Mouse (Mus musculus) MEL (cell line): ENCODE data around the gene Cnih2. TPM values are rescaled to one million over a fixed set of nuclear protein-coding genes. Genes with fewer than 3 reads are reported as not detected.
A peak's percentile ranks its signal among the peaks of the same experiment; 100 is the strongest.

Experiments used
- DNase-seq: peaks from one replicate; pipeline ENCODE4 v3.0.0; 2011; ENCODE audit warnings: low read depth, low spot score
- H3K27ac ChIP-seq: 2 replicates; pipeline ENCODE4 v1.5.1; 2012; ENCODE audit warnings: low read depth, mild to moderate bottlenecking, control low read depth, low read length, moderate library complexity; ENCODE audit not compliant: control insufficient read depth
- H3K27me3 ChIP-seq, 2 experiments: fragments of 150-350 bp in 1 of 2; sonication (generic) in 1 of 2; 2 replicates each; pipeline ENCODE4 v1.6.1; 2012; ENCODE audit warnings: low read length in 2 of 2, mild to moderate bottlenecking in 2 of 2, improper control_type of control experiment in 1 of 2, moderate library complexity in 1 of 2; ENCODE audit not compliant: insufficient read depth in 2 of 2, control insufficient read depth in 1 of 2
- H3K36me3 ChIP-seq, 2 experiments: 2 replicates each; pipeline ENCODE4 v1.6.1; 2012 to 2014; ENCODE audit warnings: low read length in 2 of 2, improper control_type of control experiment in 1 of 2, inconsistent platforms in 1 of 2, mild to moderate bottlenecking in 1 of 2; ENCODE audit not compliant: insufficient read depth in 2 of 2, control insufficient read depth in 1 of 2
- H3K4me1 ChIP-seq, 2 experiments: fragments of 150-350 bp in 1 of 2; sonication (generic) in 1 of 2; 2 replicates each; pipeline ENCODE4 v1.6.1; 2012; ENCODE audit warnings: low read length in 2 of 2, improper control_type of control experiment in 1 of 2, mild to moderate bottlenecking in 1 of 2; ENCODE audit not compliant: insufficient read depth in 2 of 2, control insufficient read depth in 1 of 2
- H3K4me3 ChIP-seq, 2 experiments: fragments of 150-350 bp in 1 of 2; sonication (generic) in 1 of 2; 2 replicates each; pipeline ENCODE4 v1.5.1; 2012; ENCODE audit warnings: low read depth in 2 of 2, low read length in 2 of 2, mild to moderate bottlenecking in 2 of 2, moderate library complexity in 2 of 2, control low read depth in 1 of 2, improper control_type of control experiment in 1 of 2; ENCODE audit not compliant: control insufficient read depth in 1 of 2, insufficient read depth in 1 of 2
- H3K79me2 ChIP-seq: 2 replicates; pipeline ENCODE4 v1.6.1; 2012; ENCODE audit warnings: mild to moderate bottlenecking, low read length, moderate library complexity; ENCODE audit not compliant: control insufficient read depth, poor library complexity, insufficient read depth
- H3K9ac ChIP-seq: 2 replicates; pipeline ENCODE4 v1.6.1; 2012; ENCODE audit warnings: low read depth, mild to moderate bottlenecking, control low read depth, low read length, moderate library complexity; ENCODE audit not compliant: control insufficient read depth, poor library complexity, severe bottlenecking
- H3K9me3 ChIP-seq: fragments of 150-350 bp; sonication (generic); replicated peaks from 2 replicates; pipeline ENCODE4 v1.6.1; 2012; ENCODE audit warnings: mild to moderate bottlenecking, low read length, improper control_type of control experiment, moderate library complexity; ENCODE audit not compliant: insufficient read depth
- CTCF ChIP-seq, 3 experiments: IDR thresholded peaks in 2 of 3; conservative IDR thresholded peaks in 1 of 3; 2 replicates each; pipeline ENCODE4 v1.5.1; 2011 to 2012; ENCODE audit warnings: low read length in 3 of 3, low read depth in 2 of 3, mild to moderate bottlenecking in 2 of 3, improper control_type of control experiment in 1 of 3, inconsistent platforms in 1 of 3, mixed read lengths in 1 of 3, moderate library complexity in 1 of 3; ENCODE audit not compliant: control insufficient read depth in 1 of 3, insufficient read depth in 1 of 3, poor library complexity in 1 of 3, severe bottlenecking in 1 of 3
- E2F4 ChIP-seq: IDR thresholded peaks from 2 replicates; pipeline ENCODE4 v1.6.1; 2011; ENCODE audit warnings: low read depth, low read length, improper control_type of control experiment, borderline replicate concordance
- EP300 ChIP-seq, 2 experiments: IDR thresholded peaks; 2 replicates each; pipeline ENCODE4 v1.6.1; 2011; ENCODE audit warnings: improper control_type of control experiment in 2 of 2, low read length in 2 of 2, low read depth in 1 of 2, mild to moderate bottlenecking in 1 of 2
- ETS1 ChIP-seq: IDR thresholded peaks from 2 replicates; pipeline ENCODE4 v1.6.1; 2012; ENCODE audit warnings: low read depth, mild to moderate bottlenecking, inconsistent platforms, low read length, improper control_type of control experiment, moderate library complexity
- GATA1 ChIP-seq: IDR thresholded peaks from 2 replicates; pipeline ENCODE4 v1.6.1; 2011; ENCODE audit warnings: low read depth, low read length, improper control_type of control experiment
- HCFC1 ChIP-seq: IDR thresholded peaks from 2 replicates; pipeline ENCODE4 v1.6.1; 2012; ENCODE audit warnings: low read depth, mild to moderate bottlenecking, inconsistent platforms, low read length, improper control_type of control experiment, moderate library complexity
- MAX ChIP-seq: IDR thresholded peaks from 2 replicates; pipeline ENCODE4 v1.6.1; 2011; ENCODE audit warnings: low read length, improper control_type of control experiment
- MXI1 ChIP-seq: IDR thresholded peaks from 2 replicates; pipeline ENCODE4 v1.6.1; 2011; ENCODE audit warnings: mild to moderate bottlenecking, low read depth, low read length, improper control_type of control experiment
- MYB ChIP-seq: IDR thresholded peaks from 2 replicates; pipeline ENCODE4 v1.6.1; 2011; ENCODE audit warnings: mild to moderate bottlenecking, low read depth, low read length, improper control_type of control experiment
- MYC ChIP-seq: IDR thresholded peaks from 2 replicates; pipeline ENCODE4 v1.6.1; 2011; ENCODE audit warnings: low read depth, mild to moderate bottlenecking, low read length, improper control_type of control experiment, moderate library complexity
- NELFE ChIP-seq: IDR thresholded peaks from 2 replicates; pipeline ENCODE4 v1.6.1; 2011; ENCODE audit warnings: low read depth, low read length, improper control_type of control experiment
- NRF1 ChIP-seq: IDR thresholded peaks from 2 replicates; pipeline ENCODE4 v1.6.1; 2014; ENCODE audit warnings: low read depth, mild to moderate bottlenecking, inconsistent platforms, low read length, improper control_type of control experiment, moderate library complexity; ENCODE audit not compliant: poor library complexity, insufficient read depth, severe bottlenecking
- POLR2A ChIP-seq, 2 experiments: IDR thresholded peaks; 2 replicates each; pipeline ENCODE4 v1.6.1; 2011 to 2012; ENCODE audit warnings: low read length in 2 of 2, mild to moderate bottlenecking in 2 of 2, control low read depth in 1 of 2, improper control_type of control experiment in 1 of 2, low read depth in 1 of 2, moderate library complexity in 1 of 2; ENCODE audit not compliant: control insufficient read depth in 1 of 2, insufficient read depth in 1 of 2, poor library complexity in 1 of 2
- POLR2AphosphoS2 ChIP-seq: IDR thresholded peaks from 2 replicates; pipeline ENCODE4 v1.6.1; 2011; ENCODE audit warnings: low read length, improper control_type of control experiment
- POLR2AphosphoS5 ChIP-seq: IDR thresholded peaks from 2 replicates; pipeline ENCODE4 v1.6.1; 2012; ENCODE audit warnings: low read depth, borderline replicate concordance, mild to moderate bottlenecking, inconsistent platforms, low read length, moderate library complexity, mixed read lengths
- RCOR1 ChIP-seq: IDR thresholded peaks from 2 replicates; pipeline ENCODE4 v1.6.1; 2012; ENCODE audit warnings: low read depth, mild to moderate bottlenecking, inconsistent platforms, low read length, improper control_type of control experiment
- SMC3 ChIP-seq: IDR thresholded peaks from 2 replicates; pipeline ENCODE4 v1.6.1; 2011; ENCODE audit warnings: low read depth, low read length, improper control_type of control experiment
- TBP ChIP-seq: IDR thresholded peaks from 2 replicates; pipeline ENCODE4 v1.8.0; 2011; ENCODE audit warnings: low read depth, low read length, improper control_type of control experiment
- TCF12 ChIP-seq: IDR thresholded peaks from 2 replicates; pipeline ENCODE4 v1.6.1; 2014; ENCODE audit warnings: low read depth, mild to moderate bottlenecking, inconsistent platforms, low read length, improper control_type of control experiment, moderate library complexity
- UBTF ChIP-seq: IDR thresholded peaks from 2 replicates; pipeline ENCODE4 v1.6.1; 2012; ENCODE audit warnings: low read depth, mild to moderate bottlenecking, inconsistent platforms, low read length, improper control_type of control experiment, moderate library complexity, borderline replicate concordance; ENCODE audit not compliant: insufficient read depth
- USF1 ChIP-seq: IDR thresholded peaks from 2 replicates; pipeline ENCODE4 v1.6.1; 2014; ENCODE audit warnings: low read depth, mild to moderate bottlenecking, inconsistent platforms, low read length, improper control_type of control experiment, moderate library complexity
- polyA plus RNA-seq, 2 experiments: library from polyadenylated mRNA; stranded (reverse) in 1 of 2; unstranded in 1 of 2; fragments of >175 nt in 1 of 2; fragments of >200 nt in 1 of 2; gene quantifications; 2 replicates each; pipeline versions ENCODE4 v1.2.1 to v1.2.4; 2012; ENCODE audit warnings: low replicate concordance in 2 of 2, low read depth in 1 of 2; ENCODE audit not compliant: insufficient read length in 2 of 2, insufficient read depth in 1 of 2, missing spikeins in 1 of 2
- total RNA-seq: library from RNA; depleted of rRNA; stranded (reverse); fragments of 300-350 nt; gene quantifications from 2 replicates; pipeline ENCODE4 v1.2.3, GENCODE M21; 2012

Gene Cnih2
- total and polyA plus RNA-seq, 3 experiments = 1.0 to 2.7 TPM; not detected in 1

- Histone ChIP-seq H3K27ac (peak overlapping the region; percentile 72), H3K9ac (peak overlapping the region; percentile 70), H3K79me2 (peaks cover 2% of the 10 kb centered on the region; the same call in 1 of the 2 replicates), H3K4me1 (peaks cover 5 to 31% of the 10 kb centered on the region in 2 experiments), H3K9me3 (no peaks in the 10 kb centered on the region), H3K27me3 (no peaks in the 10 kb centered on the region), H3K4me3 (peak overlapping the region; percentile 38 to 62), H3K36me3 (peaks cover 0 to 4% of the 10 kb centered on the region in 2 experiments; a peak in 1 of 4 replicates)
- peak; percentile 92 for DNase-seq
- TF ChIP-seq UBTF = 0 out of 2 replicates have a peak, but pooled peaks have one; percentile 15
- no peak for TF ChIP-seq USF1
- TF ChIP-seq NRF1 = peak; percentile 31; the same call in 1 of the 2 replicates
- TF ChIP-seq MAX = peak; percentile 72; the same call in 1 of the 2 replicates
- TF ChIP-seq POLR2AphosphoS2 = peak; percentile 57; the same call in 1 of the 2 replicates
- peak; percentile 8 to 64; a peak in 3 of 4 replicates for TF ChIP-seq EP300 (IDR thresholded peaks at IDR 0.05; ENCODE audit: low read depth in 1 of 2, low read length in 2 of 2)
- no peak for TF ChIP-seq SMC3
- TF ChIP-seq MYB = peak; percentile 71; the same call in 1 of the 2 replicates
- TF ChIP-seq E2F4 = 0 out of 2 replicates have a peak, but pooled peaks have one; percentile 30
- TF ChIP-seq TBP = peak; percentile 41; the same call in 1 of the 2 replicates
- peak; percentile 76 for TF ChIP-seq NELFE
- TF ChIP-seq CTCF (IDR thresholded peaks at IDR 0.05 in 2 of 3, conservative IDR thresholded peaks at IDR 0.05 in 1 of 3; ENCODE audit: control insufficient read depth in 1 of 3, insufficient read depth in 1 of 3, low read depth in 2 of 3, low read length in 3 of 3, poor library complexity in 1 of 3, severe bottlenecking in 1 of 3) = no peak
- peak; percentile 47; the same call in 1 of the 2 replicates for TF ChIP-seq MXI1
- 0 out of 2 replicates have a peak, but pooled peaks have one; percentile 12 for TF ChIP-seq ETS1
- peak; percentile 39 for TF ChIP-seq HCFC1
- 0 out of 2 replicates have a peak, but pooled peaks have one; percentile 57 for TF ChIP-seq MYC
- TF ChIP-seq POLR2A (IDR thresholded peaks at IDR 0.05; ENCODE audit: control insufficient read depth in 1 of 2, insufficient read depth in 1 of 2, low read depth in 1 of 2, low read length in 2 of 2, poor library complexity in 1 of 2) = peak; percentile 11 to 49; a peak in 2 of 4 replicates
- TF ChIP-seq RCOR1 = 0 out of 2 replicates have a peak, but pooled peaks have one; percentile 32
- no peak for TF ChIP-seq GATA1
- 0 out of 2 replicates have a peak, but pooled peaks have one; percentile 44 for TF ChIP-seq TCF12
- no peak for TF ChIP-seq POLR2AphosphoS5
Measured at GRCm38 (mm10) chr19:5067040-5067799, 31.1 kb downstream of the Cnih2 start.
